Mouse (Mus musculus) bone marrow macrophage, adult 2 months (primary cell): ENCODE results near the gene Arhgef1.

Source experiments
- CTCF ChIP-seq: IDR thresholded peaks from 2 replicates; pipeline ENCODE4 v1.5.1; 2012; ENCODE audit warnings: low read depth, mild to moderate bottlenecking, low read length, moderate library complexity
- POLR2A ChIP-seq: IDR thresholded peaks from 2 replicates; pipeline ENCODE4 v1.6.1; 2012; ENCODE audit warnings: mild to moderate bottlenecking, low read depth, low read length, borderline replicate concordance

DNA sequence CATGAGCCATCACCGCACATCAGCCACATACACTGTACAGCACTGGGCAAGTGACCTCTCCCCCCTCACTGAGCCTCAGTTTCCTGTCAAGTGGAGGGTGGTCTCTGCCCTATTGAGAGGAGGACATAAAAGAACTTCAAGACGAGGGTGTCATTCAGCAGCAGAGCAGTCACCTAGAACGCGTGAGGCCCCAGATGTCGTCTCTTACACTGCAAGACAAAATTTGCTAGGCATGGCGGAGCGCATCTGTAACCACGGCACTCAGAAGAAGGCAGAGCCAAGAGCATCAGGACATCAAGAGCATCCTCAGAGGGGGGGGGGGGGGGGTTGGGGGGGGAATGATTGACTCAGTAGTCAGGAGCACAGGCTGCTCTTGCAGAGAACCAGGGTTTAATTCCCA lies 6.4 kb upstream of the Arhgef1 start:
- no peak for TF ChIP-seq CTCF
- no peak for TF ChIP-seq POLR2A
